Mouse (Mus musculus): ENCODE measurements around the gene Filip1l. TPM values are rescaled to one million over a fixed set of nuclear protein-coding genes. Genes with fewer than 3 reads are reported as not detected.

Gene Filip1l
- polyA plus RNA-seq, 1 experiment from 2014 or later: 56.2 TPM

- no peak overlapping the region for H3K4me3 ChIP-seq (replicated peaks; ENCODE audit: low read length)
- no peaks in the 10 kb centered on the region for H3K27me3 ChIP-seq (ENCODE audit: control insufficient read depth, insufficient read depth, low read length)
- WGBS: 32% methylated on average over 18 of the region's 18 CpGs
- no peaks in the 10 kb centered on the region for H3K9me3 ChIP-seq (replicated peaks; ENCODE audit: control insufficient read depth, low read length)
- H3K36me3 ChIP-seq (ENCODE audit: control insufficient read depth, insufficient read depth, low read length): no peaks in the 10 kb centered on the region
- peaks cover 18% of the 10 kb centered on the region; the same call in 1 of the 2 replicates for H3K4me1 ChIP-seq (ENCODE audit: control insufficient read depth, insufficient read depth, low read length)
- H3K27ac ChIP-seq (ENCODE audit: low read length): no peak overlapping the region
- peak; percentile 71 for ATAC-seq (ENCODE audit: insufficient read depth, low FRiP score)
- H3K9ac ChIP-seq (ENCODE audit: low read length): peak overlapping the region; percentile 57
- peak overlapping the region; percentile 45 for H3K4me2 ChIP-seq (ENCODE audit: low read depth, low read length)
Measured at GRCm38 (mm10) chr16:57362679-57363401, 9.9 kb downstream of the Filip1l start.

- Histone ChIP-seq H3K27me3 (ENCODE audit: control insufficient read depth, insufficient read depth, low read length) (no peaks in the 10 kb centered on the region), H3K27ac (ENCODE audit: low read length) (no peak overlapping the region), H3K4me1 (ENCODE audit: control insufficient read depth, insufficient read depth, low read length) (peaks cover 18% of the 10 kb centered on the region; the same call in 1 of the 2 replicates), H3K9me3 (replicated peaks; ENCODE audit: control insufficient read depth, low read length) (no peaks in the 10 kb centered on the region), H3K4me2 (ENCODE audit: low read depth, low read length) (no peak overlapping the region), H3K9ac (ENCODE audit: low read length) (no peak overlapping the region), H3K36me3 (ENCODE audit: control insufficient read depth, insufficient read depth, low read length) (no peaks in the 10 kb centered on the region), H3K4me3 (replicated peaks; ENCODE audit: low read length) (no peak overlapping the region)
- ATAC-seq (ENCODE audit: insufficient read depth, low FRiP score): no peak
- 79% methylated on average over 7 of the region's 7 CpGs for WGBS
Measured at GRCm38 (mm10) chr16:57364498-57364897, 11.6 kb downstream of the Filip1l start.

- no peaks in the 10 kb centered on the region for H3K36me3 ChIP-seq (ENCODE audit: control insufficient read depth, insufficient read depth, low read length)
- H3K4me3 ChIP-seq (replicated peaks; ENCODE audit: low read length): no peak overlapping the region
- no peak overlapping the region for H3K9ac ChIP-seq (ENCODE audit: low read length)
- H3K27me3 ChIP-seq (ENCODE audit: control insufficient read depth, insufficient read depth, low read length): no peaks in the 10 kb centered on the region
- H3K4me1 ChIP-seq (ENCODE audit: control insufficient read depth, insufficient read depth, low read length): peaks cover 18% of the 10 kb centered on the region; the same call in 1 of the 2 replicates
- H3K9me3 ChIP-seq (replicated peaks; ENCODE audit: control insufficient read depth, low read length): no peaks in the 10 kb centered on the region
- peak overlapping the region; percentile 11; the same call in 1 of the 2 replicates for H3K27ac ChIP-seq (ENCODE audit: low read length)
- WGBS: 34% methylated on average over 6 of the region's 6 CpGs
- ATAC-seq (ENCODE audit: insufficient read depth, low FRiP score): no peak
- H3K4me2 ChIP-seq (ENCODE audit: low read depth, low read length): no peak overlapping the region
Measured at GRCm38 (mm10) chr16:57366141-57366540, 13.2 kb downstream of the Filip1l start.

GRCm38 (mm10) chr16:57366941-57367694 lies 14.2 kb downstream of the Filip1l start:
- Histone ChIP-seq H3K27me3 (ENCODE audit: control insufficient read depth, insufficient read depth, low read length) (no peaks in the 10 kb centered on the region), H3K4me1 (ENCODE audit: control insufficient read depth, insufficient read depth, low read length) (peaks cover 18% of the 10 kb centered on the region; the same call in 1 of the 2 replicates), H3K36me3 (ENCODE audit: control insufficient read depth, insufficient read depth, low read length) (no peaks in the 10 kb centered on the region), H3K27ac (ENCODE audit: low read length) (peak overlapping the region; percentile 84), H3K9me3 (replicated peaks; ENCODE audit: control insufficient read depth, low read length) (no peaks in the 10 kb centered on the region), H3K9ac (ENCODE audit: low read length) (no peak overlapping the region), H3K4me2 (ENCODE audit: low read depth, low read length) (no peak overlapping the region), H3K4me3 (replicated peaks; ENCODE audit: low read length) (no peak overlapping the region)
- no peak; the same call in 1 of the 2 replicates for ATAC-seq (ENCODE audit: insufficient read depth, low FRiP score)
- 33% methylated on average over 18 of the region's 18 CpGs for WGBS

- H3K27ac ChIP-seq (ENCODE audit: low read length): no peak overlapping the region
- no peaks in the 10 kb centered on the region for H3K36me3 ChIP-seq (ENCODE audit: control insufficient read depth, insufficient read depth, low read length)
- no peaks in the 10 kb centered on the region for H3K27me3 ChIP-seq (ENCODE audit: control insufficient read depth, insufficient read depth, low read length)
- peaks cover 6% of the 10 kb centered on the region; the same call in 1 of the 2 replicates for H3K4me1 ChIP-seq (ENCODE audit: control insufficient read depth, insufficient read depth, low read length)
- WGBS: 75% methylated on average over 8 of the region's 8 CpGs
- no peak overlapping the region for H3K4me3 ChIP-seq (replicated peaks; ENCODE audit: low read length)
- ATAC-seq (ENCODE audit: insufficient read depth, low FRiP score): no peak
- H3K9me3 ChIP-seq (replicated peaks; ENCODE audit: control insufficient read depth, low read length): no peaks in the 10 kb centered on the region
- H3K4me2 ChIP-seq (ENCODE audit: low read depth, low read length): no peak overlapping the region
- H3K9ac ChIP-seq (ENCODE audit: low read length): no peak overlapping the region
Measured at GRCm38 (mm10) chr16:57369846-57370496, 17.1 kb downstream of the Filip1l start.

GRCm38 (mm10) chr16:57372156-57372555 lies 19.3 kb downstream of the Filip1l start:
- 76% methylated on average over 3 of the region's 3 CpGs for WGBS
- Histone ChIP-seq H3K4me3 (replicated peaks; ENCODE audit: low read length) (no peak overlapping the region), H3K4me2 (ENCODE audit: low read depth, low read length) (no peak overlapping the region), H3K9ac (ENCODE audit: low read length) (no peak overlapping the region), H3K27me3 (ENCODE audit: control insufficient read depth, insufficient read depth, low read length) (no peaks in the 10 kb centered on the region), H3K4me1 (ENCODE audit: control insufficient read depth, insufficient read depth, low read length) (no peaks in the 10 kb centered on the region), H3K27ac (ENCODE audit: low read length) (no peak overlapping the region), H3K36me3 (ENCODE audit: control insufficient read depth, insufficient read depth, low read length) (no peaks in the 10 kb centered on the region), H3K9me3 (replicated peaks; ENCODE audit: control insufficient read depth, low read length) (no peaks in the 10 kb centered on the region)
- no peak for ATAC-seq (ENCODE audit: insufficient read depth, low FRiP score)

- Histone ChIP-seq H3K4me1 (ENCODE audit: control insufficient read depth, insufficient read depth, low read length) (no peaks in the 10 kb centered on the region), H3K4me2 (ENCODE audit: low read depth, low read length) (no peak overlapping the region), H3K27ac (ENCODE audit: low read length) (no peak overlapping the region), H3K9me3 (replicated peaks; ENCODE audit: control insufficient read depth, low read length) (no peaks in the 10 kb centered on the region), H3K36me3 (ENCODE audit: control insufficient read depth, insufficient read depth, low read length) (no peaks in the 10 kb centered on the region), H3K4me3 (replicated peaks; ENCODE audit: low read length) (no peak overlapping the region), H3K9ac (ENCODE audit: low read length) (no peak overlapping the region), H3K27me3 (ENCODE audit: control insufficient read depth, insufficient read depth, low read length) (no peaks in the 10 kb centered on the region)
- ATAC-seq (ENCODE audit: insufficient read depth, low FRiP score): no peak
- WGBS: 82% methylated on average over 7 of the region's 7 CpGs
Measured at GRCm38 (mm10) chr16:57375248-57375837, 22.4 kb downstream of the Filip1l start.

GRCm38 (mm10) chr16:57378631-57379330 lies 25.9 kb downstream of the Filip1l start:
- Histone ChIP-seq H3K4me3 (replicated peaks; ENCODE audit: low read length) (no peak overlapping the region), H3K4me2 (ENCODE audit: low read depth, low read length) (no peak overlapping the region), H3K27me3 (ENCODE audit: control insufficient read depth, insufficient read depth, low read length) (no peaks in the 10 kb centered on the region), H3K36me3 (ENCODE audit: control insufficient read depth, insufficient read depth, low read length) (no peaks in the 10 kb centered on the region), H3K9me3 (replicated peaks; ENCODE audit: control insufficient read depth, low read length) (0 out of 2 replicates have a peak, but pooled peaks cover 3% of the 10 kb centered on the region), H3K9ac (ENCODE audit: low read length) (no peak overlapping the region), H3K4me1 (ENCODE audit: control insufficient read depth, insufficient read depth, low read length) (no peaks in the 10 kb centered on the region), H3K27ac (ENCODE audit: low read length) (no peak overlapping the region)
- no peak for ATAC-seq (ENCODE audit: insufficient read depth, low FRiP score)
- WGBS: 82% methylated on average over 9 of the region's 9 CpGs

All from stomach, embryonic 16.5 days (tissue).